Mouse (Mus musculus) CH12.LX (cell line): ENCODE measurements around the gene Tead1. TPM values are rescaled to one million over a fixed set of nuclear protein-coding genes. Genes with fewer than 3 reads are reported as not detected.

Source experiments
- DNase-seq: peaks from one replicate; pipeline ENCODE4 v3.0.0-alpha.2; 2013; ENCODE audit errors: extremely low read depth
- H3K27ac ChIP-seq: 2 replicates; pipeline ENCODE4 v1.5.1; 2012; ENCODE audit warnings: low read depth, mild to moderate bottlenecking, control low read depth, moderate library complexity; ENCODE audit not compliant: insufficient read depth
- H3K27me3 ChIP-seq: replicated peaks from 2 replicates; pipeline ENCODE3; 2012; ENCODE audit warnings: inconsistent platforms
- H3K36me3 ChIP-seq, 2 experiments: replicated peaks in 1 of 2; 2 replicates each; pipeline versions ENCODE3 to v1.6.1; 2012; ENCODE audit warnings: inconsistent platforms in 1 of 2, low read length in 1 of 2, mild to moderate bottlenecking in 1 of 2, mixed read lengths in 1 of 2, moderate library complexity in 1 of 2; ENCODE audit not compliant: control insufficient read depth in 1 of 2, insufficient read depth in 1 of 2
- H3K4me1 ChIP-seq, 2 experiments: 2 replicates each; pipeline ENCODE4 v1.6.1; 2012; ENCODE audit warnings: inconsistent platforms in 1 of 2, moderate library complexity in 1 of 2; ENCODE audit not compliant: insufficient read depth in 2 of 2, control insufficient read depth in 1 of 2
- H3K4me2 ChIP-seq: 2 replicates; pipeline ENCODE4 v1.6.1; 2012; ENCODE audit warnings: low read depth, mild to moderate bottlenecking, control low read depth; ENCODE audit not compliant: poor library complexity, insufficient read depth, severe bottlenecking
- H3K4me3 ChIP-seq, 3 experiments: fragments of 150-350 bp in 1 of 3; sonication (generic) in 1 of 3; replicated peaks in 1 of 3; 2 replicates each; pipeline versions ENCODE3 to v1.5.1; 2011 to 2012; ENCODE audit warnings: low read depth in 2 of 3, low read length in 2 of 3, mild to moderate bottlenecking in 2 of 3, moderate library complexity in 2 of 3, control low read depth in 1 of 3, improper control_type of control experiment in 1 of 3, inconsistent platforms in 1 of 3, mixed read lengths in 1 of 3; ENCODE audit not compliant: poor library complexity in 1 of 3
- H3K79me2 ChIP-seq: replicated peaks from 2 replicates; pipeline ENCODE4 v1.6.1; 2012; ENCODE audit warnings: mild to moderate bottlenecking, moderate library complexity; ENCODE audit not compliant: control insufficient read depth, poor library complexity, insufficient read depth, severe bottlenecking; ENCODE audit errors: extremely low read depth
- H3K9ac ChIP-seq: 2 replicates; pipeline ENCODE4 v1.6.1; 2012; ENCODE audit warnings: low read depth, mild to moderate bottlenecking, control low read depth, moderate library complexity; ENCODE audit not compliant: insufficient read depth
- H3K9me3 ChIP-seq: replicated peaks from 2 replicates; pipeline ENCODE3; 2012; ENCODE audit warnings: low read length, inconsistent platforms, mixed read lengths
- BHLHE40 ChIP-seq: IDR thresholded peaks from 2 replicates; pipeline ENCODE4 v1.6.1; 2011; ENCODE audit warnings: mild to moderate bottlenecking, low read depth, low read length, improper control_type of control experiment
- CHD1 ChIP-seq: IDR thresholded peaks from 2 replicates; pipeline ENCODE4 v1.6.1; 2012; ENCODE audit warnings: low read depth, low read length, improper control_type of control experiment, inconsistent platforms
- CTCF ChIP-seq, 2 experiments: IDR thresholded peaks in 1 of 2; conservative IDR thresholded peaks in 1 of 2; 2 replicates each; pipeline ENCODE4 v1.5.1; 2011 to 2012; ENCODE audit warnings: low read depth in 2 of 2, low read length in 2 of 2, improper control_type of control experiment in 1 of 2, inconsistent platforms in 1 of 2, mild to moderate bottlenecking in 1 of 2, moderate library complexity in 1 of 2
- E2F4 ChIP-seq: IDR thresholded peaks from 2 replicates; pipeline ENCODE4 v1.6.1; 2011; ENCODE audit warnings: low read depth, low read length, improper control_type of control experiment; ENCODE audit not compliant: insufficient replicate concordance
- ELF1 ChIP-seq: IDR thresholded peaks from 2 replicates; pipeline ENCODE4 v1.6.1; 2014; ENCODE audit warnings: low read depth, mild to moderate bottlenecking, inconsistent platforms, low read length, improper control_type of control experiment
- HCFC1 ChIP-seq: IDR thresholded peaks from 2 replicates; pipeline ENCODE4 v1.6.1; 2012; ENCODE audit warnings: low read depth, mild to moderate bottlenecking, inconsistent platforms, low read length, improper control_type of control experiment
- JUN ChIP-seq: IDR thresholded peaks from 2 replicates; pipeline ENCODE4 v1.6.1; 2011; ENCODE audit warnings: low read depth, mild to moderate bottlenecking, low read length, improper control_type of control experiment, moderate library complexity; ENCODE audit not compliant: insufficient read depth
- JUND ChIP-seq: conservative IDR thresholded peaks from 2 replicates; pipeline ENCODE4 v1.6.1; 2011; ENCODE audit warnings: low read depth, low read length, improper control_type of control experiment
- MAFK ChIP-seq: IDR thresholded peaks from 2 replicates; pipeline ENCODE4 v1.6.1; 2011; ENCODE audit warnings: low read length, improper control_type of control experiment; ENCODE audit not compliant: insufficient replicate concordance
- MXI1 ChIP-seq: IDR thresholded peaks from 2 replicates; pipeline ENCODE4 v1.6.1; 2011; ENCODE audit warnings: mild to moderate bottlenecking, low read depth, low read length, improper control_type of control experiment
- MYC ChIP-seq: IDR thresholded peaks from 2 replicates; pipeline ENCODE4 v1.6.1; 2011; ENCODE audit warnings: low read depth, mild to moderate bottlenecking, improper control_type of control experiment, low read length
- NRF1 ChIP-seq: IDR thresholded peaks from 2 replicates; pipeline ENCODE4 v1.6.1; 2014; ENCODE audit warnings: low read depth, mild to moderate bottlenecking, inconsistent platforms, low read length, improper control_type of control experiment, moderate library complexity
- PAX5 ChIP-seq: IDR thresholded peaks from 2 replicates; pipeline ENCODE4 v1.6.1; 2012; ENCODE audit warnings: low read length, inconsistent platforms, mixed read lengths
- RCOR1 ChIP-seq: conservative IDR thresholded peaks from 2 replicates; pipeline ENCODE4 v1.6.1; 2012; ENCODE audit warnings: low read depth, mild to moderate bottlenecking, inconsistent platforms, low read length, improper control_type of control experiment
- SIN3A ChIP-seq: IDR thresholded peaks from 2 replicates; pipeline ENCODE4 v1.6.1; 2012; ENCODE audit warnings: low read length, improper control_type of control experiment, inconsistent platforms
- TBP ChIP-seq: conservative IDR thresholded peaks from 2 replicates; pipeline ENCODE4 v1.6.1; 2011; ENCODE audit warnings: low read depth, low read length, improper control_type of control experiment
- USF1 ChIP-seq: IDR thresholded peaks from 2 replicates; pipeline ENCODE4 v1.6.1; 2014; ENCODE audit warnings: low read depth, mild to moderate bottlenecking, inconsistent platforms, low read length, improper control_type of control experiment
- USF2 ChIP-seq: conservative IDR thresholded peaks from 2 replicates; pipeline ENCODE4 v1.6.1; 2011; ENCODE audit warnings: low read depth, low read length, improper control_type of control experiment
- dilution Hi-C: fragments of 300-500 bp; cut with MboI; formaldehyde crosslinking; loops from 2 replicates; pipeline ENCODE4 v1.14.3; 2020; ENCODE audit warnings: low sequenced_read_pairs; ENCODE audit not compliant: extremely low pct_unique_long_range_greater_than_20kb, extremely low pct_ligation_motif_present
- in situ Hi-C: fragments of 300-500 bp; cut with MboI; formaldehyde crosslinking; loops from 3 replicates; pipeline ENCODE4 v1.14.3; 2019; ENCODE audit warnings: low sequenced_read_pairs, low pct_ligation_motif_present, low pct_unique_long_range_greater_than_20kb, mixed read lengths
- polyA plus RNA-seq: library from polyadenylated mRNA; unstranded; fragments of >175 nt; gene quantifications from 2 replicates; pipeline ENCODE4 v1.2.1, GENCODE M21; 2012; ENCODE audit warnings: low read depth; ENCODE audit not compliant: insufficient read length
- total RNA-seq, 2 experiments: library from RNA; depleted of rRNA; stranded (reverse); fragments of 300-350 nt in 1 of 2; fragments of >200 nt in 1 of 2; gene quantifications; 2 replicates each; pipeline ENCODE4 v1.2.3; 2012 to 2014

Gene Tead1
- total and polyA plus RNA-seq, 3 experiments, result not detected

GRCm38 (mm10) chr7:112720143-112720988, 41.2 kb downstream of the Tead1 start:
- TF ChIP-seq JUN (no peak), RCOR1 (no peak), USF2 (no peak), BHLHE40 (no peak), ELF1 (no peak), JUND (no peak), CHD1 (no peak), TBP (no peak), CTCF (conservative IDR thresholded peaks at IDR 0.05 in 1 of 2, IDR thresholded peaks at IDR 0.05 in 1 of 2; ENCODE audit: low read depth in 2 of 2, low read length in 2 of 2) (no peak)
- no peaks in the 10 kb centered on the region for H3K79me2 ChIP-seq
- no peak for DNase-seq
- no peak overlapping the region for H3K4me2 ChIP-seq
- H3K36me3 ChIP-seq, result no peaks in the 10 kb centered on the region
- no peak overlapping the region for H3K9ac ChIP-seq
- H3K9me3 ChIP-seq, result no peaks in the 10 kb centered on the region
- H3K4me1 ChIP-seq, result no peaks in the 10 kb centered on the region
- in situ Hi-C loops, result no loop called here
- H3K4me3 ChIP-seq, result no peak overlapping the region
- H3K27ac ChIP-seq, result no peak overlapping the region
- H3K27me3 ChIP-seq, result no peaks in the 10 kb centered on the region
- dilution Hi-C loops, result no loop called here

GRCm38 (mm10) chr7:112720989-112721337, 41.8 kb downstream of the Tead1 start:
- DNase-seq, result no peak
- Histone ChIP-seq H3K4me1 (no peaks in the 10 kb centered on the region), H3K4me3 (no peak overlapping the region), H3K27ac (no peak overlapping the region), H3K4me2 (no peak overlapping the region), H3K79me2 (no peaks in the 10 kb centered on the region), H3K36me3 (no peaks in the 10 kb centered on the region), H3K9ac (no peak overlapping the region), H3K27me3 (no peaks in the 10 kb centered on the region), H3K9me3 (no peaks in the 10 kb centered on the region)
- in situ Hi-C loops (no loop called here), dilution Hi-C loops (no loop called here)
- TF ChIP-seq NRF1 (no peak), MYC (no peak), BHLHE40 (no peak), USF1 (no peak), MAFK (no peak), SIN3A (no peak), USF2 (no peak), PAX5 (no peak), MXI1 (no peak), E2F4 (no peak), HCFC1 (no peak)
